Mouse (Mus musculus) stomach, postnatal 0 days (tissue): ENCODE measurements around the gene Aqp9. TPM values are rescaled to one million over a fixed set of nuclear protein-coding genes. Genes with fewer than 3 reads are reported as not detected.

Experiments used
- ATAC-seq: fragments of 200-750 bp; cut with Nextera tagmentation; 2 replicates; pipeline ENCODE4 v1.8.0; 2017; ENCODE audit not compliant: low FRiP score, low TSS enrichment
- DNase-seq: peaks from one replicate; pipeline ENCODE4 v3.0.0-alpha.2; 2016; ENCODE audit warnings: low spot score
- H3K27ac ChIP-seq: fragments of 300-500 bp; sonication (generic); replicated peaks from 2 replicates; pipeline ENCODE4 v1.5.1; 2014; ENCODE audit warnings: mild to moderate bottlenecking, control low read depth
- H3K27me3 ChIP-seq: fragments of 300-500 bp; sonication (generic); 2 replicates; pipeline ENCODE4 v1.6.1; 2014; ENCODE audit warnings: low read length; ENCODE audit not compliant: control insufficient read depth, insufficient read depth
- H3K36me3 ChIP-seq: fragments of 300-500 bp; sonication (generic); 2 replicates; pipeline ENCODE4 v1.6.1; 2014; ENCODE audit warnings: low read length, mixed read lengths; ENCODE audit not compliant: control insufficient read depth, insufficient read depth
- H3K4me1 ChIP-seq: fragments of 300-500 bp; sonication (generic); replicated peaks from 2 replicates; pipeline ENCODE4 v1.6.1; 2014; ENCODE audit warnings: antibody characterized with exemption; ENCODE audit not compliant: control insufficient read depth, insufficient read depth
- H3K4me2 ChIP-seq: fragments of 300-500 bp; sonication (generic); replicated peaks from 2 replicates; pipeline ENCODE4 v1.6.1; 2014; ENCODE audit warnings: low read depth, mild to moderate bottlenecking, control low read depth, moderate library complexity
- H3K4me3 ChIP-seq: fragments of 300-500 bp; sonication (generic); 2 replicates; pipeline ENCODE4 v1.5.1; 2014; ENCODE audit warnings: low read depth, low read length, control low read depth
- H3K9ac ChIP-seq: fragments of 300-500 bp; sonication (generic); 2 replicates; pipeline ENCODE4 v1.6.1; 2014; ENCODE audit warnings: mild to moderate bottlenecking, low read length, control low read depth, mixed read lengths
- H3K9me3 ChIP-seq: fragments of 300-500 bp; sonication (generic); 2 replicates; pipeline ENCODE4 v1.6.1; 2016; ENCODE audit warnings: low read length; ENCODE audit not compliant: control insufficient read depth
- CTCF ChIP-seq: IDR thresholded peaks from 2 replicates; pipeline ENCODE4 v1.5.1; 2016; ENCODE audit warnings: antibody characterized with exemption, low read depth, mild to moderate bottlenecking, moderate library complexity
- EP300 ChIP-seq: optimal IDR thresholded peaks from 2 replicates; pipeline ENCODE3; 2016; ENCODE audit warnings: antibody characterized with exemption
- WGBS: fragments of 180-500 bp; shearing (Covaris S2); extraction: QIAGEN DNeasy Blood & Tissue Kit; methylation state at CpG from one replicate; pipeline ENCODE4 v1.1.7; 2014; 5-methylcytosine and 5-hydroxymethylcytosine counted together
- polyA plus RNA-seq: library from polyadenylated mRNA; unstranded; fragments of >200 nt; fragmentation: Nextera tagmentation; extraction: Ambion mirVana; gene quantifications from 2 replicates; pipeline ENCODE4 v1.2.1, GENCODE M21; 2015

The Aqp9 gene
- polyA plus RNA-seq, 1 experiment from 2014 or later: 2.1 TPM

- no peak overlapping the region for H3K27ac ChIP-seq
- 66% methylated on average over 5 of the region's 5 CpGs for WGBS
- ATAC-seq: no peak
- no peaks in the 10 kb centered on the region for H3K36me3 ChIP-seq
- TF ChIP-seq CTCF: peak; percentile 81
- TF ChIP-seq EP300: no peak
- DNase-seq: peak; percentile 29
- no peak overlapping the region for H3K9ac ChIP-seq
- H3K9me3 ChIP-seq: no peaks in the 10 kb centered on the region
- H3K4me3 ChIP-seq: no peak overlapping the region
- no peaks in the 10 kb centered on the region for H3K27me3 ChIP-seq
- no peaks in the 10 kb centered on the region for H3K4me1 ChIP-seq
- H3K4me2 ChIP-seq: no peak overlapping the region
Observed at GRCm38 (mm10) chr9:71092038-71092437, 76.4 kb downstream of the Aqp9 start.

- no peak for DNase-seq
- WGBS: 47% methylated on average over 7 of the region's 7 CpGs
- TF ChIP-seq EP300 (no peak), CTCF (peak; percentile 47)
Observed at GRCm38 (mm10) chr9:71079201-71079600, 89.3 kb downstream of the Aqp9 start.

GRCm38 (mm10) chr9:71077251-71077825 is 91.1 kb downstream of the Aqp9 start:
- Histone ChIP-seq H3K9me3 (no peaks in the 10 kb centered on the region), H3K4me2 (no peak overlapping the region), H3K9ac (no peak overlapping the region), H3K27ac (no peak overlapping the region), H3K27me3 (no peaks in the 10 kb centered on the region), H3K36me3 (no peaks in the 10 kb centered on the region), H3K4me1 (no peaks in the 10 kb centered on the region), H3K4me3 (no peak overlapping the region)
- WGBS: 71% methylated on average over 5 of the region's 5 CpGs
- ATAC-seq: peak; percentile 78
- DNase-seq: no peak
- TF ChIP-seq EP300 (no peak), CTCF (no peak)

More at GRCm38 (mm10) chr9:71079201-71079600, 89.3 kb downstream of the Aqp9 start:
- no peaks in the 10 kb centered on the region for H3K4me1 ChIP-seq
- H3K36me3 ChIP-seq: no peaks in the 10 kb centered on the region
- ATAC-seq: no peak
- no peaks in the 10 kb centered on the region for H3K9me3 ChIP-seq
- H3K9ac ChIP-seq: no peak overlapping the region
- H3K27me3 ChIP-seq: no peaks in the 10 kb centered on the region
- no peak overlapping the region for H3K4me2 ChIP-seq
- H3K27ac ChIP-seq: no peak overlapping the region
- no peak overlapping the region for H3K4me3 ChIP-seq

- no peaks in the 10 kb centered on the region for H3K36me3 ChIP-seq
- no peak overlapping the region for H3K4me2 ChIP-seq
- DNase-seq: peak; percentile 27
- H3K9ac ChIP-seq: no peak overlapping the region
- H3K4me3 ChIP-seq: no peak overlapping the region
- H3K27me3 ChIP-seq: no peaks in the 10 kb centered on the region; the same call in 1 of the 2 replicates
- TF ChIP-seq EP300 (no peak), CTCF (no peak)
- no peak overlapping the region for H3K27ac ChIP-seq
- H3K4me1 ChIP-seq: no peaks in the 10 kb centered on the region
- no peak for ATAC-seq
- no peaks in the 10 kb centered on the region for H3K9me3 ChIP-seq
- WGBS: 73% methylated on average over 12 of the region's 12 CpGs
Observed at GRCm38 (mm10) chr9:71076201-71076648, 92.3 kb downstream of the Aqp9 start.

GRCm38 (mm10) chr9:71073831-71074230 is 94.7 kb downstream of the Aqp9 start:
- peak; percentile 56 for DNase-seq
- Histone ChIP-seq H3K4me2 (no peak overlapping the region), H3K9me3 (no peaks in the 10 kb centered on the region), H3K4me1 (no peaks in the 10 kb centered on the region), H3K4me3 (no peak overlapping the region), H3K9ac (no peak overlapping the region), H3K27ac (no peak overlapping the region), H3K27me3 (no peaks in the 10 kb centered on the region; the same call in 1 of the 2 replicates), H3K36me3 (no peaks in the 10 kb centered on the region)
- ATAC-seq: no peak
- 55% methylated on average over 4 of the region's 4 CpGs for WGBS
- TF ChIP-seq CTCF (peak; percentile 84), EP300 (no peak)

- DNase-seq: no peak
- WGBS: 51% methylated on average over 4 of the region's 4 CpGs
- TF ChIP-seq CTCF: no peak
- TF ChIP-seq EP300: no peak
- Histone ChIP-seq H3K9me3 (no peaks in the 10 kb centered on the region), H3K27me3 (no peaks in the 10 kb centered on the region; the same call in 1 of the 2 replicates), H3K4me3 (no peak overlapping the region), H3K9ac (no peak overlapping the region), H3K36me3 (no peaks in the 10 kb centered on the region), H3K4me2 (no peak overlapping the region), H3K27ac (no peak overlapping the region), H3K4me1 (no peaks in the 10 kb centered on the region)
- no peak for ATAC-seq
Observed at GRCm38 (mm10) chr9:71073076-71073475, 95.4 kb downstream of the Aqp9 start.
